Comparison of ENCODE assay signal across 32 mouse cellular contexts in the genomic region with DNA sequence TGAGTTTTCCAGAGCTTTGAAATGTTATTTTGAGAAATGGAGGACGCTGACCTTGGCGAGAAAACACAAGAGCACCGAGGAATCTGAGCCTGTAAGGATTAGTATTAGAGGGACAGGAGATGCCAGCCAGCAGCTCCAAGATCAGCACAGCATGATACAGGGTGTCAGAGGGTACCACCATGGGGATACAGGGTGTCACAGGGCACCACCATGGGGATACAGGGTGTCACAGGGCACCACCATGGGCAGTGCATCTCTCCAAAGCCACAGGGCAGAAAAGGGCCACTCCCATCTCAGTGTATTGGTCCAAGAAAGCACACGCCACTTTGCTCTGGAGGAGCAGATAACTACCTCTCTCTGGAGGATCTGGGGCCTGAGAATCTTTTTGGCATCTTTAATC. TPM values are rescaled to one million over a fixed set of nuclear protein-coding genes. Genes with fewer than 3 reads are reported as not detected.
DNase-seq lines count a peak whose midpoint lies in the region; ATAC-seq and TF ChIP-seq lines count a peak whose summit lies in the region.
"Had no signal": no experiment of that assay in that cellular context is flagged by ENCODE, and none has a peak within 500 bp of the region (broad histone marks: within the 10 kb centered on the region; RNA-seq: fewer than 3 reads in every experiment).

No protein-coding gene starts in this region.

- no peak for ATAC-seq in heart, embryonic 15.5 days (replicated peaks; ENCODE audit: insufficient number of reproducible peaks, insufficient read depth, low FRiP score, low read depth)
- 0 out of 2 replicates have a peak, but pooled peaks have one; percentile 21 for ATAC-seq in granulocyte monocyte progenitor cell, adult 5-6 weeks (replicated peaks; ENCODE audit: poor library complexity, severe bottlenecking)
- ATAC-seq: forebrain, embryonic 16.5 days; hindbrain, postnatal 0 days; intestine, embryonic 16.5 days; liver, postnatal 0 days; Patski had no signal

- peaks cover 16% of the 10 kb centered on the region for H3K4me1 ChIP-seq in heart, embryonic 15.5 days (replicated peaks)
- H3K4me1 ChIP-seq: forebrain, embryonic 10.5 days; limb, embryonic 12.5 days; midbrain, embryonic 12.5 days; neural tube, embryonic 12.5 days had no signal

- H3K4me3 ChIP-seq in heart, embryonic 15.5 days = no peak overlapping the region
- no peak overlapping the region for H3K4me3 ChIP-seq in myocyte
- H3K4me3 ChIP-seq: forebrain, embryonic 10.5 days; layer of hippocampus, adult 2 months; limb, embryonic 12.5 days; midbrain, embryonic 12.5 days; neural tube, embryonic 12.5 days had no signal

- no peak overlapping the region for H3K9ac ChIP-seq in heart, embryonic 15.5 days
- H3K9ac ChIP-seq: limb, embryonic 12.5 days; liver, postnatal 0 days; midbrain, embryonic 12.5 days; neural tube, embryonic 12.5 days had no signal

- H3ac ChIP-seq in myocyte (ENCODE audit: control insufficient read depth, insufficient read length) = no peak overlapping the region

- no peaks in the 10 kb centered on the region for H3K9me3 ChIP-seq in heart, embryonic 15.5 days (replicated peaks)
- H3K9me3 ChIP-seq: forebrain, embryonic 10.5 days; G1E; limb, embryonic 12.5 days; midbrain, embryonic 12.5 days; neural tube, embryonic 12.5 days had no signal

- peak overlapping the region; percentile 50 for H3K27ac ChIP-seq in heart, embryonic 15.5 days
- H3K27ac ChIP-seq: forebrain, embryonic 10.5 days; hindbrain, postnatal 0 days; layer of hippocampus, adult 2 months; limb, embryonic 12.5 days; midbrain, embryonic 12.5 days; neural tube, embryonic 12.5 days had no signal

- no peak for TF ChIP-seq POLR2A in myocyte (IDR thresholded peaks at IDR 0.05; ENCODE audit: insufficient read length, low read depth)

- H3K4me2 ChIP-seq in heart, embryonic 15.5 days = peak overlapping the region; percentile 42; the same call in 1 of the 2 replicates
- peak overlapping the region; percentile 18 for H3K4me2 ChIP-seq in myocyte (ENCODE audit: low read depth)
- H3K4me2 ChIP-seq: limb, embryonic 12.5 days; liver, embryonic 11.5 days; midbrain, embryonic 12.5 days; neural tube, embryonic 12.5 days had no signal

- H3K36me3 ChIP-seq in heart, embryonic 15.5 days = no peaks in the 10 kb centered on the region
- H3K36me3 ChIP-seq in myocyte (ENCODE audit: control insufficient read depth, insufficient read depth) = no peaks in the 10 kb centered on the region
- H3K36me3 ChIP-seq: forebrain, embryonic 10.5 days; G1E; limb, embryonic 12.5 days; midbrain, embryonic 12.5 days; neural tube, embryonic 12.5 days had no signal

- DNase-seq in gastrocnemius, postnatal 25 days = peak; percentile 31
- no peak for DNase-seq in gastrocnemius, postnatal 10 days
- no peak for DNase-seq in heart, adult 8-10 months (ENCODE audit: low spot score)
- no peak for DNase-seq in urinary bladder, postnatal 36 days (ENCODE audit: low spot score in 2 of 2)
- DNase-seq: B cell, adult 2 months; cerebellum, adult 11 months; cerebellum, postnatal 10 days; kidney, adult 9 months; kidney, postnatal 25 days; liver, postnatal 0 days; lung, postnatal 10 days; right cerebral cortex, postnatal 14 days; spleen, adult 18-20 months had no signal

- 63% methylated on average over 4 of the region's 4 CpGs for WGBS in heart, embryonic 15.5 days

- no peaks in the 10 kb centered on the region for H3K27me3 ChIP-seq in heart, embryonic 15.5 days
- H3K27me3 ChIP-seq in myocyte (ENCODE audit: control insufficient read depth, insufficient read depth, insufficient read length) = no peaks in the 10 kb centered on the region
- H3K27me3 ChIP-seq: CH12.LX; limb, embryonic 12.5 days; midbrain, embryonic 12.5 days; neural tube, embryonic 12.5 days; Patski had no signal

- H3K79me2 ChIP-seq in myocyte (ENCODE audit: control insufficient read depth, insufficient read depth) = no peaks in the 10 kb centered on the region

TF ChIP-seq in myocyte, 11 proteins besides CTCF, POLR2A, EP300 and RAD21:
- TF ChIP-seq MAX (IDR thresholded peaks at IDR 0.05; ENCODE audit: low read depth) (no peak), TCF3 (IDR thresholded peaks at IDR 0.05; ENCODE audit: insufficient read length, low read depth) (no peak), E2F4 (IDR thresholded peaks at IDR 0.05; ENCODE audit: insufficient read depth) (no peak), MYOD1 (IDR thresholded peaks at IDR 0.05; ENCODE audit: control insufficient read depth in 1 of 3, insufficient read length in 2 of 3, low read depth in 2 of 3) (no peak), SRF (IDR thresholded peaks at IDR 0.05; ENCODE audit: control insufficient read depth, insufficient read length, low read depth) (no peak), TCF12 (IDR thresholded peaks at IDR 0.05; ENCODE audit: insufficient read depth, poor library complexity, severe bottlenecking) (no peak), CEBPB (IDR thresholded peaks at IDR 0.05; ENCODE audit: insufficient read depth, poor library complexity, severe bottlenecking) (no peak), USF1 (IDR thresholded peaks at IDR 0.05; ENCODE audit: low read depth) (no peak), POLR2AphosphoS2 (IDR thresholded peaks at IDR 0.05; ENCODE audit: insufficient read length, low read depth) (no peak), MYOG (IDR thresholded peaks at IDR 0.05; ENCODE audit: control insufficient read depth in 1 of 3, insufficient read depth in 1 of 3, insufficient read length in 2 of 3, low read depth in 2 of 3) (no peak), REST (IDR thresholded peaks at IDR 0.05; ENCODE audit: insufficient read depth, insufficient read length) (no peak)
TF ChIP-seq in myocyte: peak in this region for 0.

RNA-seq across cellular contexts. Expression of a gene that starts 6.8 kb away (rescaled TPM):
- 10 to 100 TPM; 49.4 to 49.6 TPM for total RNA-seq in gastrocnemius, postnatal 25 days (2021)
- 10 to 100 TPM; 79.1 to 87.3 TPM for total RNA-seq in gastrocnemius, postnatal 10 days (2021)
- 39.1 and 52.7 TPM in 2 replicates for polyA plus RNA-seq in heart, embryonic 15.5 days (2015; fragmentation: Nextera tagmentation; extraction: Ambion mirVana)
- total RNA-seq in heart, adult 8-10 months (2022) = 10 to 100 TPM; 15.4 to 22.3 (median 18.7) TPM
- not detected in 2 replicates for total RNA-seq in granulocyte monocyte progenitor cell, adult 5-6 weeks (2014; fragmentation: Nextera tagmentation)
- total RNA-seq in granulocyte monocyte progenitor cell, adult 5-6 weeks (2017) = not detected in 2 replicates
- 13.3 TPM for polyA plus RNA-seq in myocyte (2012; fragmentation: generic; extraction: Trizol)
- total RNA-seq: adrenal gland, adult 18-20 months; CH12.LX; G1E had no signal
- polyA plus RNA-seq: forebrain, embryonic 10.5 days; G1E; hindbrain, embryonic 11.5 days; intestine, embryonic 16.5 days; liver, postnatal 0 days; midbrain, embryonic 12.5 days; Patski; thymus, postnatal 0 days; urinary bladder, adult 2 months had no signal

RNA-seq across cellular contexts. Expression of a gene that starts 38.3 kb away (rescaled TPM):
- total RNA-seq in gastrocnemius, postnatal 25 days (2021) = 10 to 100 TPM in 1 of 2 experiments, 1 to 10 TPM in 1; 9.1 to 11.0 TPM
- total RNA-seq in gastrocnemius, postnatal 10 days (2021) = 10 to 100 TPM; 20.1 to 25.7 TPM
- 14.2 and 17.6 TPM in 2 replicates for polyA plus RNA-seq in heart, embryonic 15.5 days (2015; fragmentation: Nextera tagmentation; extraction: Ambion mirVana)
- total RNA-seq in heart, adult 8-10 months (2022) = 10 to 100 TPM; 16.4 to 18.9 (median 18.0) TPM
- total RNA-seq in granulocyte monocyte progenitor cell, adult 5-6 weeks (2014; fragmentation: Nextera tagmentation) = 25.5 and 39.0 TPM in 2 replicates
- total RNA-seq in granulocyte monocyte progenitor cell, adult 5-6 weeks (2017) = 46.2 and 47.1 TPM in 2 replicates
- 19.9 TPM for polyA plus RNA-seq in myocyte (2012; fragmentation: generic; extraction: Trizol)
- polyA plus RNA-seq: G1E had no signal

Comparison
In these comparisons a context has a peak if more than half of its experiments do, and no peak if none do; other contexts are left out.
1. RNA of a gene that starts 6.8 kb away (total RNA-seq): 79.1 to 87.3 TPM in gastrocnemius, postnatal 10 days, 49.4 to 49.6 TPM in gastrocnemius, postnatal 25 days and 15.4 to 22.3 TPM in heart, adult 8-10 months; not detected in granulocyte monocyte progenitor cell, adult 5-6 weeks; every median in the first group is over 10 times any median in the second.